Mouse (Mus musculus) small intestine, adult 2 months (tissue): Measurements from ENCODE around the gene Chst11. TPM values are rescaled to one million over a fixed set of nuclear protein-coding genes. Genes with fewer than 3 reads are reported as not detected.

Experiments used
- H3K27ac ChIP-seq: fragments of 200-500 bp; 2 replicates; pipeline ENCODE4 v1.5.1; 2012; ENCODE audit warnings: low read depth, low read length, control low read depth, inconsistent platforms; ENCODE audit not compliant: insufficient read depth
- H3K27me3 ChIP-seq: fragments of 200-500 bp; 2 replicates; pipeline ENCODE4 v1.6.1; 2012; ENCODE audit warnings: mild to moderate bottlenecking, moderate library complexity, low read length, inconsistent platforms; ENCODE audit not compliant: control insufficient read depth, insufficient read depth
- H3K36me3 ChIP-seq: fragments of 200-500 bp; 2 replicates; pipeline ENCODE4 v1.6.1; 2012; ENCODE audit warnings: mild to moderate bottlenecking, low read length, control low read depth, inconsistent platforms; ENCODE audit not compliant: control insufficient read depth, insufficient read depth
- H3K4me1 ChIP-seq: fragments of 200-500 bp; 2 replicates; pipeline ENCODE4 v1.6.1; 2012; ENCODE audit warnings: low read length, inconsistent platforms, mixed read lengths; ENCODE audit not compliant: control insufficient read depth, insufficient read depth, insufficient read length
- H3K4me3 ChIP-seq: fragments of 200-500 bp; 2 replicates; pipeline ENCODE4 v1.5.1; 2012; ENCODE audit warnings: low read depth, mild to moderate bottlenecking, control low read depth, inconsistent platforms, low read length, moderate library complexity
- CTCF ChIP-seq: fragments of 200-500 bp; IDR thresholded peaks from 2 replicates; pipeline ENCODE4 v1.5.1; 2012; ENCODE audit warnings: low read depth, mild to moderate bottlenecking, control low read depth, inconsistent platforms, low read length, moderate library complexity, mixed read lengths; ENCODE audit not compliant: insufficient replicate concordance, insufficient read length; ENCODE audit errors: extremely low read depth
- POLR2A ChIP-seq: fragments of 200-500 bp; IDR thresholded peaks from 2 replicates; pipeline ENCODE4 v1.6.1; 2012; ENCODE audit warnings: low read depth, mild to moderate bottlenecking, control low read depth, inconsistent platforms, low read length, moderate library complexity
- WGBS: fragments of 180-500 bp; shearing (Covaris S2); methylation state at CpG from one replicate; pipeline ENCODE4 v1.1.7; 2018; 5-methylcytosine and 5-hydroxymethylcytosine counted together
- polyA plus RNA-seq: library from polyadenylated mRNA; depleted of rRNA; stranded (reverse); fragments of >200 nt; gene quantifications from 2 replicates; pipeline ENCODE4 v1.2.3, GENCODE M21; 2012

Chst11 gene
- polyA plus RNA-seq, 1 experiment = 5.5 TPM

DNA sequence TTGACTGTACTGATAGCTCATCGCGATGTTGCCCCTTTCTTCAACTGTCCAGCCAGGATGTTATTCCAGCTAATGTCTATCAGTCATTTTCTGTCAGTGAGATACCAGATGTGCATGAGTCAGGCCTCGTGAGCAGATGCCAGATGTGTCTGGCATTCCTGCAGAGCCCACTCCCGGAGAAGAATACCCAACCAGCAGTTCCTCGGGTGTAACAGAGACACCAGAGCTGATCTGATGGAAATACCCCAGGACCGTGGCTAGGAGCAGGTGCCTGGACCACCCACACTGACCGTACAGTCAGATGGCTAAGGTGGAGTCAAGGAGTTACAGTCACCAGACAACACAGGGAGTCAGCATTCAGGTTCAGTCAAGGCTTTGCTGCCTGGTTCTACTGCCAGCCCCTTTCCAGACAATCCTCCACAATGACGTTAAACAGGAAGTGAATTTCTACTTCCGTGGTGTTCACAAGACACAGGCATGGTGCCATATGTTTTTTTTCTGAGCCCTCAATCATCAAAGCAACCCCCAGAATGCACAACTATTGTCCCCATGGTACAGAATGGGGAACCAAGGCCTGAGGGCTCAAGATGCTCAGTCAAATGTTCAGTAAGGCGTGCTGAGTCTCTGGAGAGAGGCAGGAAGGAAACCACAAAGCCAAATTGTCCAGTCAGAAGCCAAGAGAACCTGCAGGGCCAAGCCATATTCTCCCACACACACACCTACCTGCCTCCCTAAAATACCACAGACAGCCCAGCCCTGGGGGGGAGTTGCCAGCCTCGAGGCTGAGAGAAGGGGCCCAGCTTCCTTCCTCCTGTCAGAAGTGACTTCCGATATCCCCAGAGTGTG is 198.6 kb downstream of the Chst11 start:
- Histone ChIP-seq H3K4me3 (no peak overlapping the region), H3K27me3 (no peaks in the 10 kb centered on the region), H3K36me3 (no peaks in the 10 kb centered on the region), H3K4me1 (no peaks in the 10 kb centered on the region; the same call in 1 of the 2 replicates), H3K27ac (no peak overlapping the region)
- WGBS = 71% methylated on average over 12 of the region's 12 CpGs
- TF ChIP-seq CTCF = no peak
- no peak for TF ChIP-seq POLR2A

DNA sequence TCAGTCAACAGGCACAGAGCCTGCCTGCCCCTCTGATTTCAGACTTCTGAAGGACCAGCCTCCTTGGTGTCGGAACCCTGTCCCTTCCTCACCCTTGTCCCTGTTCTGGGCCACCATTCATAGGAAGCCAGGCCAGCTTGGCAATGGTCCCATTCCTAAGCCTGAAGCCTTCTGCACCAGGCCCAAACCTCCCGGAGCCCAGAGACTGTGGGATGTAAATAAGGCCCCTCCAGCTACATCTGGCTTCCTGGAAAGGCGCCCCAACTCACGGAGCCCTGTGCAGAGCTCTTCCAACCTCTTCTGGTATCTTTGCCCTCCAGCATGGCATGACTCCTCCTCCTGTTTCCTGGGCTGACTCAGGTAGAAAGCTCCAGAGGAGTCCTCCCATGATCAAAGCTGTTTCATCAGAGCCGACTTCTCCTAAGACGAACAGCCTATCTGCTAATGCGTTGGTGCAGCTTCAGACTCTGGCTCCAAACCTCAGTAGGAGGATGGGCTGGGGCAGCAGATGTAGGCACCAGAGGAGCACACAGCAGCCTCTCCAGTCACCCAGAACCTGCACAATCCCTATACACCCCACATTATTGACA is 199.3 kb downstream of the Chst11 start:
- H3K27ac ChIP-seq = no peak overlapping the region
- H3K4me1 ChIP-seq = no peaks in the 10 kb centered on the region; the same call in 1 of the 2 replicates
- no peak overlapping the region for H3K4me3 ChIP-seq
- WGBS = 60% methylated on average over 7 of the region's 7 CpGs
- no peaks in the 10 kb centered on the region for H3K27me3 ChIP-seq
- no peak for TF ChIP-seq POLR2A
- no peak for TF ChIP-seq CTCF
- H3K36me3 ChIP-seq = no peaks in the 10 kb centered on the region

- H3K27ac ChIP-seq = no peak overlapping the region
- WGBS = 91% methylated on average over 6 of the region's 6 CpGs
Observed at GRCm38 (mm10) chr10:83185121-83185520, 199.8 kb downstream of the Chst11 start.

DNA sequence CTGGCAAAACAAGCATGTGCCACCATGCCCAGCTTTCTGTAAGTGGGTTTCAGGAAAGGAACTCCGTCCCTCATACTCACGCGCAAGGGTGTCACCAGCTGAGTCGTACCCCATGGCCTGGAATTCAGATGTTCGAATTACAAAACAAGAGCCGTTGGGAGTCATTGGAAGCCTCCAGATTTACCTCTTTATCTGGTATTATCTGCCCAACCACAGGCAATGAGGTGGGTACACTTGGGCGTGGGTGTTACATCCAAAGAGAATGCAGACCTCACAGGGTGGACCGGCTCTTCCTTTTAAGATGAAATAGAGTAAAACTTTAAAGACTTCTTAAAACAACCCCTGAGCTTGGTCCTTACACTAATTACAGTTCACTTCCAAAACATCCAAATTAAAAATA is 200.9 kb downstream of the Chst11 start:
- TF ChIP-seq POLR2A (no peak), CTCF (no peak)
- no peaks in the 10 kb centered on the region; the same call in 1 of the 2 replicates for H3K4me1 ChIP-seq
- no peak overlapping the region for H3K27ac ChIP-seq
- no peaks in the 10 kb centered on the region for H3K36me3 ChIP-seq
- WGBS = 87% methylated on average over 8 of the region's 8 CpGs
- H3K27me3 ChIP-seq = no peaks in the 10 kb centered on the region
- no peak overlapping the region for H3K4me3 ChIP-seq

More at GRCm38 (mm10) chr10:83185121-83185520, 199.8 kb downstream of the Chst11 start:
- H3K4me3 ChIP-seq = no peak overlapping the region
- no peaks in the 10 kb centered on the region for H3K36me3 ChIP-seq
- no peak for TF ChIP-seq POLR2A
- no peak for TF ChIP-seq CTCF
- H3K27me3 ChIP-seq = no peaks in the 10 kb centered on the region
- no peaks in the 10 kb centered on the region; the same call in 1 of the 2 replicates for H3K4me1 ChIP-seq

- Histone ChIP-seq H3K4me3 (no peak overlapping the region), H3K36me3 (no peaks in the 10 kb centered on the region), H3K27ac (no peak overlapping the region), H3K27me3 (no peaks in the 10 kb centered on the region), H3K4me1 (no peaks in the 10 kb centered on the region; the same call in 1 of the 2 replicates)
- TF ChIP-seq CTCF = no peak
- no peak for TF ChIP-seq POLR2A
- WGBS = 79% methylated on average over 5 of the region's 5 CpGs
Observed at GRCm38 (mm10) chr10:83186984-83187383, 201.7 kb downstream of the Chst11 start.

GRCm38 (mm10) chr10:83189071-83189470 is 203.8 kb downstream of the Chst11 start:
- TF ChIP-seq CTCF (no peak), POLR2A (no peak)
- Histone ChIP-seq H3K27ac (no peak overlapping the region), H3K4me3 (no peak overlapping the region), H3K4me1 (no peaks in the 10 kb centered on the region; the same call in 1 of the 2 replicates), H3K36me3 (no peaks in the 10 kb centered on the region), H3K27me3 (no peaks in the 10 kb centered on the region)
- 96% methylated on average over 5 of the region's 5 CpGs for WGBS

- WGBS = 97% methylated on average over 17 of the region's 17 CpGs
- H3K27ac ChIP-seq = no peak overlapping the region
- TF ChIP-seq CTCF (no peak), POLR2A (no peak)
Observed at GRCm38 (mm10) chr10:83191476-83191875, 206.2 kb downstream of the Chst11 start.

More at GRCm38 (mm10) chr10:83191476-83191875, 206.2 kb downstream of the Chst11 start:
- H3K4me1 ChIP-seq = no peaks in the 10 kb centered on the region
- H3K36me3 ChIP-seq = no peaks in the 10 kb centered on the region
- H3K27me3 ChIP-seq = no peaks in the 10 kb centered on the region
- H3K4me3 ChIP-seq = no peak overlapping the region
